Mouse (Mus musculus) cerebellum, adult 2 months (tissue): ENCODE results near the gene Pkhd1. TPM values are rescaled to one million over a fixed set of nuclear protein-coding genes. Genes with fewer than 3 reads are reported as not detected.

ENCODE experiments used
- DNase-seq, 2 experiments: peaks; one replicate each; pipeline ENCODE4 v3.0.0; 2021
- H3K27ac ChIP-seq: fragments of 200-500 bp; 2 replicates; pipeline ENCODE4 v1.5.1; 2012; ENCODE audit warnings: low read length, control low read depth, inconsistent platforms; ENCODE audit not compliant: insufficient read depth
- H3K27me3 ChIP-seq: fragments of 200-500 bp; 2 replicates; pipeline ENCODE4 v1.6.1; 2012; ENCODE audit warnings: inconsistent platforms, mild to moderate bottlenecking, low read length, moderate library complexity; ENCODE audit not compliant: control insufficient read depth, insufficient read depth
- H3K4me1 ChIP-seq: fragments of 200-500 bp; 2 replicates; pipeline ENCODE4 v1.6.1; 2011; ENCODE audit warnings: low read length; ENCODE audit not compliant: control insufficient read depth, insufficient read depth
- H3K4me3 ChIP-seq: fragments of 200-500 bp; replicated peaks from 2 replicates; pipeline ENCODE3; 2011; ENCODE audit warnings: mild to moderate bottlenecking, low read depth, low read length, control low read depth; ENCODE audit not compliant: insufficient read depth
- CTCF ChIP-seq: fragments of 200-500 bp; IDR thresholded peaks from 2 replicates; pipeline ENCODE4 v1.5.1; 2011; ENCODE audit warnings: low read depth, mild to moderate bottlenecking, control low read depth, low read length, moderate library complexity, borderline replicate concordance; ENCODE audit not compliant: insufficient read depth
- POLR2A ChIP-seq: fragments of 200-500 bp; IDR thresholded peaks from 2 replicates; pipeline ENCODE4 v1.6.1; 2011; ENCODE audit warnings: low read length, control low read depth, borderline replicate concordance; ENCODE audit not compliant: insufficient read depth
- WGBS: fragments of 180-500 bp; shearing (Covaris S2); methylation state at CpG from one replicate; pipeline ENCODE4 v1.1.7; 2018; 5-methylcytosine and 5-hydroxymethylcytosine counted together
- polyA plus RNA-seq: library from polyadenylated mRNA; depleted of rRNA; stranded (reverse); fragments of >200 nt; gene quantifications from 2 replicates; pipeline ENCODE4 v1.2.3, GENCODE M21; 2012; rRNA removed

Pkhd1 gene
- polyA plus RNA-seq, 1 experiment: 0.02 TPM

DNA sequence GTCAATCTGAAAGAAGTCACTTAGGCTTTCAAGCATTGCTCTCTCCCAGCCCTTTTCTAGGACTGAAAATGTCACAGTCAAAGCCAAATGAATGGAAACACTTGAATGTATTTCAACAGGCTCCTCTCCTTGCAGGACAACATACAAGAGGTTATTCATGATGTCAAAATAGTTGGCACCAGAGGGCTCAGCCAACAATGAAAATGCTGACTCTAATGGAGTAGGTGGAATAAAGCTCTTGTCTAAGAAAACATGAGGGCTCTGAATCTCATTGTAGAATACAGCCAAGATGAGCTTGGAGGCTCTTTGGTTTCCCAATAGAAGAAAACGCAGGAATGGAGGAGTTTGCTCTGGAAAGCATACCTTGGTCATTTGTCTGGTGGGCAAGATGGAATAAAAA, 500.5 kb downstream of the Pkhd1 start:
- Histone ChIP-seq H3K4me1 (no peaks in the 10 kb centered on the region), H3K27me3 (no peaks in the 10 kb centered on the region; the same call in 1 of the 2 replicates), H3K4me3 (no peak overlapping the region), H3K27ac (no peak overlapping the region)
- no peak for DNase-seq
- TF ChIP-seq CTCF: no peak
- no peak for TF ChIP-seq POLR2A
- 73% methylated on average over 1 of the region's 1 CpGs for WGBS

DNA sequence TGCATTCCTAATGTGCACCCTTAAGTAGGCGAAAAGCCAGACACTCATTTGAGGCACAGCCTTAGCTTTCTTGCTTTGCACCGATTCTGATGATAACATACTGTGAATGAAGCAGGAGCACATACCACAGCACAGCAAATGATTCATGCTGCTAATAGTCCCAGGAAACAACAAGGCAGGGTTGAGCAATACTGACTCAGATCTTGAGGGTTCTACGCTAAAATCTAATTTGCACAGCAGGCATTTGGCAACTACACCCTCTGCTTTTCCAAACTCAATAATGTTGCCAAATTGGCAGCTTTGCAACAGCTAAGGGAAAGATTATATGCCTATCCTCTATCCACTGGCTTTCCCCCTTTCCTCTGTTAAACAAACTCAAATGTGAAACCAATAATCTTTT, 548.1 kb downstream of the Pkhd1 start:
- H3K4me1 ChIP-seq: no peaks in the 10 kb centered on the region
- no peaks in the 10 kb centered on the region; the same call in 1 of the 2 replicates for H3K27me3 ChIP-seq
- WGBS: 5% methylated on average over 3 of the region's 3 CpGs
- DNase-seq: peak in 1 of 2 experiments; percentile 10
- H3K4me3 ChIP-seq: no peak overlapping the region
- TF ChIP-seq CTCF (no peak), POLR2A (no peak)
- no peak overlapping the region for H3K27ac ChIP-seq

DNA sequence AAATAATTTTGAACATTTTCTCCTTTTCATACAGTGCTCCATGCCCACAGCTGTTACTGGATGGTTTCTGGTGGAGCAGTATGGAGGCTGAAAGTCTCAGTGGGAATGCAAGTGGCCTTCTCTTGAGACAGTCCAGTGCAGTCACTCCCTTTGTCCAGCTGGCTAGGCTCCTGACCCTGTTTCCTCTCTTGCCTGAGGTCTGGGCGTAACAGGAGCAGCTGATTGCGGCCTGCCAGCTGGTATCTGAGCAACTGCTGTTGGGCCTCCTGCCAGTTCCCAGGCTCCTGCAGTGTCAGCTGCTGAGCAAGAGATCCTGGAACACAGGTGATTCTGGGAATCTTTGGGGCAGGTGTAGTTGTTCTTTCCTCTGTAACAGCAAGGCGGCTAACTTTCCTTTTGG, 559.6 kb downstream of the Pkhd1 start:
- H3K4me1 ChIP-seq: no peaks in the 10 kb centered on the region
- DNase-seq: peak; percentile 10 to 23
- 28% methylated on average over 3 of the region's 3 CpGs for WGBS
- TF ChIP-seq POLR2A: no peak
- TF ChIP-seq CTCF: no peak
- no peak overlapping the region for H3K27ac ChIP-seq
- no peaks in the 10 kb centered on the region for H3K27me3 ChIP-seq
- no peak overlapping the region for H3K4me3 ChIP-seq

DNA sequence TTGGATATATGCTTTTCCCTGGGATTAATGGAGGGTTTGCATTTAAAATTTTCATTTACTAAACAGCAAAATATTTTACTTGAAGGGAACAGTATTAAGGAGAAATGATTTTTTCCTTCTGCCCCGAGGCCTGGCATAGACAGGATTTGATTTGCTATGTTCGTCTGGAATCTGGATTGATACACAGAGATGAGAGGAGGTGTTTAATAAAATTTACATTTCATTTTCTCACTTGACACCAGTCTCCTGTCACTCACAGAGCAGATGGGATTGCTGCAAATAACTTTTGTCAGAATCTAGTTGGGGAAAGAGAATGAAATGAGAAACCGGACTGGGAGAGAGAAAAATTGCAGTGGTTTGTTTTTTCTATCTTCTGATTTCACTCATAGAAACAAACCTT, 578.5 kb downstream of the Pkhd1 start:
- no peak for DNase-seq
- H3K4me3 ChIP-seq: no peak overlapping the region
- H3K27me3 ChIP-seq: no peaks in the 10 kb centered on the region
- WGBS: 80% methylated on average over 3 of the region's 3 CpGs
- TF ChIP-seq POLR2A (no peak), CTCF (no peak)
- H3K4me1 ChIP-seq: no peaks in the 10 kb centered on the region
- no peak overlapping the region for H3K27ac ChIP-seq

DNA sequence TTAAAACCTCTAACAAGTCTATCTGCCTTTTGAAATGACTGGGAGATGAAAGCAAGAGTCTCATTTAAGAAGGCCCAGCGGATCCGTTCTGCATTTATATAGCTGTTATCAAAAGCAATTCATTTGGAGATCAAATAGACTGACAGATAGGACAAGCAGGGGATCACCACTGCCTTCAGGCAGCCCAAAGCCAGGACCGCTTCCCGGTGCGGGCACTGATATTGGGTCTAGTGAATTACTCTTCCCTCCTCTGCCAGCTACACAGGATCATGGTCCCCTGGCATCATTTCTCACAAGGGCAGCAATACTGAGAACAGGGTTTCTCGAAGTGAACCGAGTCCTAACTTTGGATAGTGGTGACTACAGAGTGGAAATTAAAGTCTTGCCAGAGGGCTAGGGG, 582.6 kb downstream of the Pkhd1 start:
- 84% methylated on average over 7 of the region's 7 CpGs for WGBS
- H3K27ac ChIP-seq: no peak overlapping the region
- H3K4me3 ChIP-seq: no peak overlapping the region
- H3K27me3 ChIP-seq: no peaks in the 10 kb centered on the region
- H3K4me1 ChIP-seq: no peaks in the 10 kb centered on the region
- DNase-seq: no peak
- TF ChIP-seq POLR2A: no peak
- TF ChIP-seq CTCF: no peak

DNA sequence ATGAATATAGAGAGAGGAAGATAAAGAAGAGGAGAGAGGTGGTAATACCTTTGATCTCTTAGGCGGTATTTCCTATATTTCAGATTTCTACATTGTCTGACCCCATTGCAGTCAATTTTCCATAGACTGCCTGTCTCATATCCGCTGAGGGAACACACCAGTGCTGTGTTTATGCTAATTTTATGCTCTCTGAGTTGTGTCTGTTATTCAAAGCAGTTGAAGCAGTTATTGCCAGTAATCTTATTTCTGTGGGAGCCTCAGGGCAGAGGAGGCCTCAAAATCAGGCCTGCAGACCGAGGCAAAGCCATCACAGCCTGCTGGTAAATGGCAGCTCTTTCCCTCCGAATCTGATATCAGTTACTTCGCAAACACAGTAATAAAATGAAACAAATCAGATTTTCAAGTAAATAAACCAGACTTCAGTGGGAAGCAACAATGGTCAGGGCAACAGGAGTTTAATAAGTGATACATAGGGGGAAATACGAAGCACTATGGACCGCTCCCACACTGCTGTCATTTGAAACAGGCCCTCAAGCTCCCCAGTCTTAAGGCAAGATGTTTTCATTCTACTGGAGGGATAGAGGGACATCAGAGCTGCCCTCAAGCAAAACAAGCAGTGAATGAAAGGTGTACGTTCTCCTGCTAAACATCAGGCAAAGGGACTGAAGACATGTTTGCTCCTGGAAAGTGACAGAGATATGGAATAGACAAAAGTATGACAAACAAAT, 599.5 kb downstream of the Pkhd1 start:
- H3K4me3 ChIP-seq: no peak overlapping the region
- 84% methylated on average over 8 of the region's 8 CpGs for WGBS
- H3K27ac ChIP-seq: no peak overlapping the region
- DNase-seq: no peak
- no peaks in the 10 kb centered on the region for H3K27me3 ChIP-seq
- no peak for TF ChIP-seq CTCF
- no peak for TF ChIP-seq POLR2A
- H3K4me1 ChIP-seq: no peaks in the 10 kb centered on the region

DNA sequence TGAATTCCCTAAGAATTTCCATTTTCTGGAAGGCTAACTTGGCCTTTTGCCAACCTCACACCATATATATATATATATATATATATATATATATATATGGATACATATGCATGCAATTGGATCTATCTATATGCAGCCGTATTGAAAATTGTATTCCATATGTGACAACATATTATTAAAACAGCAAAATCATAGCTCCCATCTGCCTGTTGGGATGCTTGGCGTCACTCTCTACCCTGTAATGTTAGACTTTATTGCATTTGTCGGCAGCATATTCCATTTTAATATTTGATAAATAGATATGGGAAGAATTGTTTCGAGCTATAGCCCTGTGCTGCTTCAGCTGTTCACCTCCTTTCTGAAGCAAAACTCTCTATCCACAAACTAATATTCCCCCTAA, 600.2 kb downstream of the Pkhd1 start:
- TF ChIP-seq POLR2A (no peak), CTCF (no peak)
- no peaks in the 10 kb centered on the region for H3K4me1 ChIP-seq
- no peak overlapping the region for H3K27ac ChIP-seq
- H3K4me3 ChIP-seq: no peak overlapping the region
- WGBS: 95% methylated on average over 4 of the region's 4 CpGs
- H3K27me3 ChIP-seq: no peaks in the 10 kb centered on the region
- DNase-seq: no peak

Other genes starting within 250 kb of the Pkhd1 start
- not detected in 2 replicates for gene Il17a, start 112.8 kb upstream of the Pkhd1 start, polyA plus RNA-seq
- not detected in 2 replicates for gene Il17f, start 172.6 kb upstream of the Pkhd1 start, polyA plus RNA-seq
- gene Mcm3, start 202.2 kb upstream of the Pkhd1 start, polyA plus RNA-seq: 1.7 and 2.8 TPM in 2 replicates